Mouse (Mus musculus) forebrain, embryonic 14.5 days (tissue): Measurements from ENCODE around the gene Nptn. TPM values are rescaled to one million over a fixed set of nuclear protein-coding genes. Genes with fewer than 3 reads are reported as not detected.

Experiments used
- ATAC-seq: fragments of 200-750 bp; cut with Nextera tagmentation; 2 replicates; pipeline ENCODE4 v1.8.0; 2017; ENCODE audit warnings: mild to moderate bottlenecking, moderate library complexity
- DNase-seq: peaks from one replicate; pipeline ENCODE4 v3.0.0-alpha.2; 2015; ENCODE audit warnings: low spot score
- H3K27ac ChIP-seq: fragments of 300-500 bp; sonication (generic); 2 replicates; pipeline ENCODE4 v1.5.1; 2014; ENCODE audit warnings: low read depth, mild to moderate bottlenecking, control low read depth, low read length, moderate library complexity
- H3K27me3 ChIP-seq: fragments of 300-500 bp; sonication (generic); replicated peaks from 2 replicates; pipeline ENCODE4 v1.6.1; 2014; ENCODE audit warnings: low read length, control low read depth, mixed read lengths; ENCODE audit not compliant: control insufficient read depth, insufficient read depth
- H3K36me3 ChIP-seq: fragments of 300-500 bp; sonication (generic); 2 replicates; pipeline ENCODE4 v1.6.1; 2014; ENCODE audit warnings: low read length, control low read depth; ENCODE audit not compliant: control insufficient read depth, insufficient read depth
- H3K4me1 ChIP-seq: fragments of 300-500 bp; sonication (generic); 2 replicates; pipeline ENCODE4 v1.6.1; 2014; ENCODE audit warnings: antibody characterized with exemption, low read length, control low read depth; ENCODE audit not compliant: control insufficient read depth, insufficient read depth
- H3K4me2 ChIP-seq: fragments of 300-500 bp; sonication (generic); 2 replicates; pipeline ENCODE4 v1.6.1; 2014; ENCODE audit warnings: mild to moderate bottlenecking, control low read depth, low read length
- H3K4me3 ChIP-seq: fragments of 300-500 bp; sonication (generic); 2 replicates; pipeline ENCODE4 v1.5.1; 2014; ENCODE audit warnings: low read depth, low read length, control low read depth
- H3K9ac ChIP-seq: fragments of 300-500 bp; sonication (generic); 2 replicates; pipeline ENCODE4 v1.6.1; 2014; ENCODE audit warnings: mild to moderate bottlenecking, low read length, control low read depth, moderate library complexity
- H3K9me3 ChIP-seq: fragments of 300-500 bp; sonication (generic); replicated peaks from 2 replicates; pipeline ENCODE4 v1.6.1; 2016; ENCODE audit warnings: low read length, control low read depth, mixed read lengths; ENCODE audit not compliant: control insufficient read depth
- WGBS: fragments of 180-500 bp; shearing (Covaris S2); extraction: QIAGEN DNeasy Blood & Tissue Kit; methylation state at CpG from one replicate; pipeline ENCODE4 v1.1.7; 2014; 5-methylcytosine and 5-hydroxymethylcytosine counted together
- polyA plus RNA-seq: library from polyadenylated mRNA; unstranded; fragments of >200 nt; fragmentation: Nextera tagmentation; extraction: Ambion mirVana; gene quantifications from 2 replicates; pipeline ENCODE4 v1.2.1, GENCODE M21; 2014

Gene Nptn
- polyA plus RNA-seq, 1 experiment from 2014 or later = 144 TPM

- Histone ChIP-seq H3K36me3 (no peaks in the 10 kb centered on the region), H3K4me2 (peak overlapping the region; percentile 65), H3K4me3 (peak overlapping the region; percentile 32), H3K4me1 (peaks cover 8% of the 10 kb centered on the region), H3K27me3 (no peaks in the 10 kb centered on the region), H3K9me3 (no peaks in the 10 kb centered on the region), H3K9ac (peak overlapping the region; percentile 68), H3K27ac (peak overlapping the region; percentile 80)
- DNase-seq (no peak), ATAC-seq (no peak)
- WGBS = 34% methylated on average over 8 of the region's 8 CpGs
Observed at GRCm38 (mm10) chr9:58581283-58581930, 633 bp upstream of the Nptn start.

DNA sequence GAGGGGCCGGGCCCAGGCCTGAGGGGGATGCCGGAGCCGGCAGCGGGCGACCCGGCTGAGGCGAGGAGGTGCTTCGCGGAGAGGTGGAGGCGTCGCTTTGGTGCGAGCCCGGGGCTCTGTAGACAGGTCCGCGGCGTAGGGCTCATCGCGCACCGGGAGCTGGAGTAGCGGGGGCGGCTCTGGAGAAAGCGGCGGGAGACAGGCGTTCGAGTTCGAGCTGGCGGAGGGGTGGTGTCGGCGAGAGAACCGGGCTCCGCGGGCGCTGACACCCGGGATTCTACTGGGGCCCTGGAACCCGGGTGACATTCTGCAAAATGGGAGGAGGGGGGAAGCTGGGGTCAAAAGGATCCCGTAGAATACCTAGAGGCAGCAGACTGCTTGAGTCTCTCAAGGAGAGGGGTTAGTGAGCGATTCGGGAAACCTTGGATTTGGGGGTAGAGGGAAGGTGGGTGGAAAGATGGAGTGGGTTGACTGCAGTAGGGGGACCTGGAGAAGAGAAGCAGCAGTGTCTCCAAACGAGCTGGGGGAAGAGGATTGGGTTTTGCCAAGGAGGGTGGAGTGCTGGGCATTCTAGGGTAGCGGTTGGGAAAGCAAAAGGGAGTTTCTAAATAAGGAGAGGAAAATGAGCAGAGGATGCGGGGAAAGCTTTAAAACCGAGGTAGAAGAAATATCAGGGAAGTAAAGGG lies 684 bp downstream of the Nptn start:
- H3K27me3 ChIP-seq = no peaks in the 10 kb centered on the region
- no peaks in the 10 kb centered on the region for H3K9me3 ChIP-seq
- H3K4me1 ChIP-seq = peaks cover 8% of the 10 kb centered on the region
- peak; percentile 49 for DNase-seq
- H3K4me2 ChIP-seq = peak overlapping the region; percentile 75
- WGBS = under 1% methylated on average over 40 of the region's 42 CpGs
- peak overlapping the region; percentile 98 for H3K27ac ChIP-seq
- peak overlapping the region; percentile 98 for H3K9ac ChIP-seq
- H3K36me3 ChIP-seq = no peaks in the 10 kb centered on the region
- peak; percentile 0; the same call in 1 of the 2 replicates for ATAC-seq
- H3K4me3 ChIP-seq = peak overlapping the region; percentile 89

GRCm38 (mm10) chr9:58583267-58583641 lies 1.2 kb downstream of the Nptn start:
- DNase-seq (peak; percentile 20), ATAC-seq (no peak)
- H3K27ac ChIP-seq = peak overlapping the region; percentile 98
- H3K4me3 ChIP-seq = peak overlapping the region; percentile 89
- H3K27me3 ChIP-seq = no peaks in the 10 kb centered on the region
- H3K4me2 ChIP-seq = peak overlapping the region; percentile 75
- WGBS = 0% methylated on average over 8 of the region's 8 CpGs
- H3K36me3 ChIP-seq = no peaks in the 10 kb centered on the region
- no peaks in the 10 kb centered on the region for H3K9me3 ChIP-seq
- peak overlapping the region; percentile 98 for H3K9ac ChIP-seq
- H3K4me1 ChIP-seq = peaks cover 8% of the 10 kb centered on the region

DNA sequence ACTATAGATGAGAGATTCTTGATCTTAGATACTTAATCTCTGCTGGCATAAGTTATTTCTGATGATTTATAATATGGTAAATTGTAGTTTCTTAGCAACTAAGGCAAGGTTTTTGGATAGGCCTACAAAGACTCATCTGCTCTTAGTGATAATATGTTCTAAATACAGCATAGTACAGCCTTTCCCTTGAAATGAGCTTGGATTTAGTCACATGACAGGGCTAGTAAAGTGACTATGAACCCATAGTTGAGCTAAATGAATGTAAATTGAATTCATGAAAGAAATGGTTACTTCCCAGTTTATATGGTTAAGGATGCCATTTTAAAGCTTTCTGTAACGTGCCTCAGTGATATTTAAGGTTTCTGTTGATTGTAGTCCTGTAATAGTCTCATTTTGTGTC lies 2.3 kb downstream of the Nptn start:
- Histone ChIP-seq H3K4me3 (no peak overlapping the region), H3K36me3 (no peaks in the 10 kb centered on the region), H3K9ac (no peak overlapping the region), H3K4me2 (peak overlapping the region; percentile 75; the same call in 1 of the 2 replicates), H3K9me3 (no peaks in the 10 kb centered on the region), H3K27me3 (no peaks in the 10 kb centered on the region), H3K4me1 (peaks cover 8% of the 10 kb centered on the region), H3K27ac (no peak overlapping the region)
- ATAC-seq = no peak
- no peak for DNase-seq
- 78% methylated on average over 1 of the region's 1 CpGs for WGBS

GRCm38 (mm10) chr9:58588657-58589056 lies 6.6 kb downstream of the Nptn start:
- DNase-seq (no peak), ATAC-seq (no peak)
- Histone ChIP-seq H3K4me2 (no peak overlapping the region), H3K4me1 (peaks cover 4% of the 10 kb centered on the region), H3K27me3 (no peaks in the 10 kb centered on the region), H3K36me3 (no peaks in the 10 kb centered on the region), H3K27ac (no peak overlapping the region), H3K9me3 (no peaks in the 10 kb centered on the region), H3K4me3 (no peak overlapping the region), H3K9ac (no peak overlapping the region)
- 94% methylated on average over 4 of the region's 4 CpGs for WGBS

GRCm38 (mm10) chr9:58595313-58595712 lies 13.3 kb downstream of the Nptn start:
- H3K4me3 ChIP-seq = no peak overlapping the region
- H3K9ac ChIP-seq = no peak overlapping the region
- DNase-seq = no peak
- H3K36me3 ChIP-seq = no peaks in the 10 kb centered on the region
- no peaks in the 10 kb centered on the region for H3K9me3 ChIP-seq
- ATAC-seq = no peak
- H3K27me3 ChIP-seq = no peaks in the 10 kb centered on the region
- no peak overlapping the region for H3K27ac ChIP-seq
- H3K4me1 ChIP-seq = no peaks in the 10 kb centered on the region
- no peak overlapping the region for H3K4me2 ChIP-seq
- 98% methylated on average over 1 of the region's 1 CpGs for WGBS

- ATAC-seq (no peak), DNase-seq (no peak)
- Histone ChIP-seq H3K27ac (no peak overlapping the region), H3K36me3 (no peaks in the 10 kb centered on the region), H3K9ac (no peak overlapping the region), H3K4me2 (no peak overlapping the region), H3K4me1 (no peaks in the 10 kb centered on the region), H3K4me3 (no peak overlapping the region), H3K9me3 (no peaks in the 10 kb centered on the region), H3K27me3 (no peaks in the 10 kb centered on the region)
- 88% methylated on average over 1 of the region's 1 CpGs for WGBS
Observed at GRCm38 (mm10) chr9:58613790-58614189, 31.8 kb downstream of the Nptn start.

DNA sequence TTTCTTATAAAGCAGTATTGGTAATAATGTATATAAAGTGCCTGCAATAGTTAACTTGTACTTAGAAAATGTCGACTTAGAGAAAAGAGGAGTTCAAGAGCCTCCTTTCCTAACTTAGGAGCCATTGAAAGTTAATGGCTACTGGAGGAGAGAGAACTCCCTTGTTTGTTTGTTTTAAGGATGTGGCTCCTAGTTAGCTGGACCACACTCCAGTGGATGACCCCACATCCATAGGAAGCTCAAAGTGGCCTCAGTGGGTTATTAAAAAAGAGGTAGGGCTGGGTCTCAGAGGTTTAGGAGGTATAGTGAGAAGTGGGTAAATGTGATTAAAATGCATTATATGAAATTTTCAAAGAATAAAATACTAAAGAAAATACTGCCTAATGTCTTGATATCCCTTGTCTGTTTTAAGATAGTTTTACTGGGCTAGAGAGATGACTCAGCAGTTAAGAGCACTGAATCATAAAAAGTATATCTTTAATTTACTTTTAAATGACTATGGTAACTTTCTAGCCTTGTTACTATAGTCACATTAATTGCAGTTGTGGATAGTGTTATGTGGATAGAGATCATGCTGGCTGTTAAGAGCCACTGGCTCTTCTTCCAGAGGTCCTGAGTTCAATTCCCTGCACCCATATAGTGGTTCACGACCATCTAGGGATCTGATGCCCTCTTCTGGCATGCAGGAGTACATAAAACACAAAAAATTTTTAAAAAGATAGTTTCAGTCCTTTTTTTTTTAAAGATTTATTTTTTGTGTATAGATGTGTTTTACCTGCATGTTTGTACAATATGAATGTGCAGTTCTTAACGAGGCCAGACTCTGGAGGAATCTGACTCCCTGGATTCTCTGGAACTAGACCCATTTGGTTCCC lies 33.3 kb downstream of the Nptn start:
- Histone ChIP-seq H3K27ac (no peak overlapping the region), H3K4me1 (no peaks in the 10 kb centered on the region), H3K4me2 (no peak overlapping the region), H3K9ac (no peak overlapping the region), H3K4me3 (no peak overlapping the region), H3K27me3 (no peaks in the 10 kb centered on the region), H3K9me3 (no peaks in the 10 kb centered on the region), H3K36me3 (no peaks in the 10 kb centered on the region)
- DNase-seq = no peak
- ATAC-seq = no peak
- 78% methylated on average over 3 of the region's 3 CpGs for WGBS
